Mouse (Mus musculus) urinary bladder, adult 2 months (tissue): ENCODE data around the gene Cecr2. TPM values are rescaled to one million over a fixed set of nuclear protein-coding genes. Genes with fewer than 3 reads are reported as not detected.

Experiments
- DNase-seq: peaks from one replicate; pipeline ENCODE4 v3.0.0; 2022; ENCODE audit warnings: low spot score
- polyA plus RNA-seq: library from polyadenylated mRNA; depleted of rRNA; stranded (reverse); fragments of >200 nt; gene quantifications from 2 replicates; pipeline ENCODE4 v1.2.3, GENCODE M21; 2012

The Cecr2 gene
- polyA plus RNA-seq, 1 experiment, result 2.7 TPM

DNA sequence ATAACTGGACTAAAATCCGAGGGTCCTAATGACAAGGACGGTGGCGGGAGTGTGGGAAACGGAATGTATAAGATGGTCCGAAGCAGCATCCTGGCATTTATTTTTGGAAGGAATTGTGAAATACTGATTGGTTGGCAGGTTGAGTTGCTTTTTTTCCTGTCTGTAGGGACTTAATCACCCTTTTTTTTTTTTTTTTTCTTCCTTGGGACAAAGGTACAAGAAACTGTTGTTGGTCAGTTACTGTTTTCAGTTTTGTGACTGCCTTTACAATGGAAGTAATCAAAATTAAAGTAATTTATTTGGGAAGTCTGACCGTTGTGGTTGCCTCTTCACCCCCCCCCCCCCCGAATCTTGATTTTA lies 1.2 kb downstream of the Cecr2 start:
- no peak for DNase-seq

DNA sequence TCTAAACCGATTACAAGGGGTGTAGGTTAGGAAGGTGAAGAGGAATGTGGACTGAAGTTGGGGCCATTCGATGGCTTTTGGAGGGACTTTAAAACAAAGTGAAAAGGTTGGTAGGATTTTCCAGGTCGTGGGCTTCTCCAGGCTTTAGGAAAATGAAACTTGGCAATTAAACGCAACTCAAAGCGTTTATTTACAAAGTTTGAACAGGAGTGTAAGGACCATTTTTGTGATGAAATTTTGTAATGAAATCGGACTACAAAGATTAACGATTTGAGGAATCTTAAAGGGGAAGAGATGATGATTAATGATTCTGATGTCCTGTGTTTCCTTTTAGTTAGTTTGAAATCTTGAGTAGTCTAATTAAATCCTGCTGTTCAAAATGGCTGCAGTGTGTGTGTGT lies 1.7 kb downstream of the Cecr2 start:
- no peak for DNase-seq

DNA sequence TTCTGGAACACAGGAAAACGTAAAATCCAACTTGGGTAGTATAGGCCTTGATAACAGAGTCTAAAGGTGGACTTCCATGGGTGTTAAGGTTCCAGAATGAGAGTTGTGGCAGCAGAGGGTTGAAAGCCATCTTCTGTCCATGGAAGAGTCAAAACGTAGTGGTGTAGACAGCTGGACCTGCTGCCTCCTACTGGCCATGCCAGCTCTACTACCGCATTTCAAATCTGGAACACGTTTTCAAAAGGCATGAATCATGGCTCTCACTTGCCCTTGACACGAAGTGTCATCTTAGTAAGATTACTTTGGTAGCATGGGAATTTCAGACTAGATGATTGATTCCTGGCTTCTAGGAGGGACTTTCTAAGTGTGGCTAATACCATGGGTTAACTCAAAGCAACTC lies 8.0 kb downstream of the Cecr2 start:
- DNase-seq, result no peak

DNA sequence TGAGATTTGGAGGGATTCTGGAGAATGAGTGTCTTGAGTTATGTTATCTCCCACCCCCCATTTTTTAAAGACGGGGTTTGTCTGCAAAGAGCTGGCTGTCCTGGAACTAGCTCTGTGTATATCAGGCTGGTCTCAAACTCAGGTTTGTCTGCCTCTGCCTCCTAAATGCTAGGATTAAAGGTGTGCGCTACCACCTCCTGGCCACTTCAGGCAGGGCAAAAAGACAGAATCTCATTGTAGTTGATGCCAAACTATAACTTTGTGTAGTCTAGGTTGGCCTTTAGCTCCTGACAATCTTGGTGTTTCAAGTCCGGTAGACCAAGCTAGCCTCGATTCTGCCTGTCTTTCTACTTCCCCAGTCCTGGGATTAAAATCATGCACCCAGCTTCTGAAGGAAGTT lies 8.7 kb downstream of the Cecr2 start:
- no peak for DNase-seq

DNA sequence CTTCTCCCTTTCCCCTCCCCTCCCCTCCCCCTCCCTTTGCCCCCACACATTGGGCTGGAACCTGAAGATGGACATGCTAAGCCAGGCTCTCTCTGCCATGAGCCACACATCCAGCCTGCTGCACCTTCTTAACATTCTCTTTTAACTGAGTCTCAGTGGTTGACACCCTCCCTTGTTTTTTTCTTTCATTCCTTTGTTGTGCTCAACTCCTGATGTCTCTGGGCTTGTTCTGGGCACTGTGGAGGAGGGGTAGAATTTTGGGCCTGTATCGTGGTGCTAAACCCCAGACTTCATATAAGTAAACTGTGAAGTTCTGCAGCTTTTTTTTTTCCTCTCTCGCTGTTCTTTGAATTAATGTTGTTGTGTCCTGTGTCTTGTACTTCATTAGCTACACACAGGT lies 9.8 kb downstream of the Cecr2 start:
- no peak for DNase-seq

DNA sequence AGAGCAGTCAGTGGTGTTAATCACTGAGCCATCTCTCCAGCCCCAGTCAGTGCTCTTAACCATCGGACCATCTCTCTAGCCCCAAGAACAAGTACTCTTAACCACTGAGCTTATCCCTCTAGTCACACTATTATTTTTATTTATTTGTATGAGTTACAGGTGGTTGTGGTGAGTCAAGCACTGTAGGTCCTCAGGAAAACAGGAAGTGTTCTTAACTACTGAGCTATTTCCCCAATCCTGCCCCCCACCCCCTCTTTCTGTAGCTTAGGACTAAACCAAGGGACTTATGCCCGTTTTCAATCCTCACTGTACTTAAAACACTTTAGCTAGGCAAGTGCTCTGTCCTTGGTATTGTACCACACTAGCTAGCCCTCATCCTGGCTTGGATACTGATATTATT lies 17.2 kb downstream of the Cecr2 start:
- no peak for DNase-seq

DNA sequence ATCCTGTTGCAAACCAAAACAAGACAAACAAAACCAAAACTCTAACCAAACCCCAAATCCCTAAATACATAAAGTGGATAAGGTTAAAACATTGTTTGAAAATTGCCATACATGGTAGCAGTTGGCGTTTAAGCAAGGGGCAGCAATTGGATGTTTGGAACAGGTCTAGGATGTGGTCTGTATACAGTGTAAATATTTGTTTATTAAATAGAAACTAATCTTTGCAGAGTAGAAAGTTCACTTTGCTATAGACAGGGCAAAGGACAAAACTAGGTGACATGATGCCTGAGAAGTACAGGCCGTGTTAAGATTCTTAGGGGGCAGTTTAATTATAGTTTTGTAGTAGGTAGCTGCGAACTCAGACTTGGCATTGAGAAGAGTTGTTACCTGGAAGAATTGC lies 18.6 kb downstream of the Cecr2 start:
- DNase-seq, result no peak

DNA sequence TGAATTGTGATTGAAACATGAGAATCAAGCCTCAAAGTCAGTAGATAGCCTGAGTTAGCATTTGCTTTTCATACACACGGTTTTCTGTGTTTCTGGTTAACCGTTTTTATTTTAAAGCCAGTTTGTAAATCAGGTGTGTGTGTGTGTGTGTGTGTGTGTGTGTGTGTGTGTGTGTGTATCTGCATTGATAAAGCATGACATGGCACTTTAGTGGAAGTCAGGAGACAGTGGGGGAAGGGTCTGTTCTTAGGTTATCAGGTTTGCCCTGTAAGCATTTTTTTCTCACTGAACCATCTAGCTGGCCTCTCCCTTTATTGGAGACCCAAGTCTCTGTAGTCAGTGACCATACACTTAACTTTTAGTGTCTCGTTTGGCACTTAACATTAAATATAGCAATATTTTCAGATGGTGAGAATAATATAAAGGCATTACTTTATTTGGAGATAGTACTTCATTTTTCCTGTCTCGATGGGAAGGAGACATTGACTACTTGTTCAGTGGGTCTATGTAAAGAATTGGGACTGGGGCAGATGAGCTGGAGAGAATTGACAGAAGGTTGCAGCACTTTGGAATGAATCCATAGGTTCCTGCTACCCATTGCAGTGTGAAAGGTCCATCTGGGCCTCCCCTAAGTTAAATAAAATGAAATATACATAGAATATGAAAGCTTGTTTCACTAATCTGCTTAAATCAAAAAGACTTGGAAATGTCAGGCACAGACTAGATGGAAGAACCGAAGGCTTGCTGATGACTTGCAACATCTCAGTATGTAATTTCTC lies 20.9 kb downstream of the Cecr2 start:
- no peak for DNase-seq

DNA sequence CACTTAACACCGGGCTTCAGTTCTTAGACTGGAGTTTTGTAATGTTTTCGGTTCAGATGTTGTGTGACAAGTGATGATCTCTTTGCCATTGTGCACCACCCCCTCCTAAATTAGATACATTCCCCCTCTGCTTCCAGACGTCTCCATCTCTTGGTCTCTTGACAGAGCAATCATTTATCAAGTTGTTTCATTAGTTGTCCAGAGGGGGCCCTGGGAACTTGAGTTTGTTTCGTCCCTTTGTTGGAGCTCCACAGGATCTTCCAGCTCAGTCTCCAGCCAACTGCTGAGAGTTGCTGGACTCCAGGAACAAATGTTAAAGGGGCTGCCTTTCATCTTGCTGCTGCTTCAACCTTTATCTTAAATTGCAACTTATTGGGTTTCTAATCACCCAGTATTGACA lies 34.1 kb downstream of the Cecr2 start:
- no peak for DNase-seq

DNA sequence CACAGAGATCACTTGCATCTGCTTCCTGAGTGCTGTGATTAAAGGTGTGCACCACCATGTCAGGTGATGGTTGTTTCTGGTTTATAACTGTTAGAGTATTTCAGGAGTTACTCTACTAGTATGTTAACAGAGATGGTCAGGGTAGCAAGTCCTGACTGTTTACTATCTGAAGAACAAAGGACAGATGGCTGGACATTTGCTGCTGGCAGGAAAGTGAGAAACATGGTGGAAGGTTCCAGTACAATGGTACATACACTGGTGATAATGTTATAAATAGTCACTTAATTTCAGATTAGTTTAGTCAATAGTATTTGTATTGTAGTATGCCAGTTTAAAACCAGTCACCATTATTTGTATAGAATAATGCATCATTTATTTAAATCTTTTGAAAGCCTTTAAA lies 38.2 kb downstream of the Cecr2 start:
- no peak for DNase-seq

DNA sequence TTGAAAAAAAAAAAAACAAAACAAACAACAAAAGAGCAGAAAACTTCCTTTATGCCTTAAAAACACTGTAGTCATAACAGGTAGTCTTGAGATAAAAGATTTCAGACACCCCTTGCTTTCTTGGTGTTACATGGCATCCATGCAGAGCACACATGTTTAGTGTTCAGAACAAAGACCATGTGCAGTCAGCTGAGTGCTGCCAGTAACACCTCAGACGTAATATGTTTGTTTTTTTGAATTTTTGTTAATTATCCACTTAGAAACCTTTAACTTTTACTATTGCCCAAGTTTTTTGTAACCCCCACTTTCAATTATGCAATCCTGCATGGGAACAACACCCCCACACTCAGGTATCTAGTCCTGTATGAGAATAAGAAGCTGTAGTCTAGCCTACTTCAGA lies 42.6 kb downstream of the Cecr2 start:
- DNase-seq, result no peak

DNA sequence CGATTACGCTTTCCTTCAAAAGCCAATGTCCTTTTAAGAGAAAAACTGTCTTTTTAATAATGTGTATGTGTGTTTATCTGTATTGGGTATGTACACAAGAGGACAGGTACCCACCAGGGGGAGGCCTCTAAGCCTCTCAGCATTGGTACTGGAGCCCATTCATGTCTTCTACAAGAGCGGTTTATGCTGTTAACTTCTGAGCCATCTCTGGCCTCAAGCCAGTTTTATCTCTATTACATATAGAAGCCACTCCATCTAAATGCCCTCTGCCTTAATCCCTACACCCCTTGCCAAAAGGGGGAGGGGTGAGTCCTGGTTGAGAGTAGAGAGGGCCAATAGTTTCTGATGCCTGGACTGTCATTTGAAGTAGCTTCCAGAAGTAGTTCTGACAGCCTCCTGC lies 48.6 kb downstream of the Cecr2 start:
- DNase-seq, result no peak

DNA sequence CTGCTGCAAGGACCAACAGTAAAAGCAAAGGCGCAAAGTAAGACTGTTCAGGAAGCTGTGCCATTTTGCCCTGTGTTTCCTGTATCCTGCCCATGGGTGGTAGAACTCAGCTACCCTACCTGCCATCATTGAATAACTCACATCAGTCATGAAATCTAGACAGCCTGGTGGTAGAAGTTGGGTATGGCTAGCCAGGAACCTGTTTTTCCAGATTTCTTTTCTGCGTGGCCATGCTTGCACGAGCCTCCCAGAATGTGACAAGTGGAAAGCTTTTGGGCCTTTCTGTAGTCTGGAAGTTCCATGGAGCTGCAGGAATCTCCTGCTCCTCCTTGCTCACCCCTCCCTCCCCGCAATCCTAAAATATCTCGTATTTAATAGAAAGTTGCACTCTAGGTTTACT lies 49.1 kb downstream of the Cecr2 start:
- DNase-seq, result no peak

DNA sequence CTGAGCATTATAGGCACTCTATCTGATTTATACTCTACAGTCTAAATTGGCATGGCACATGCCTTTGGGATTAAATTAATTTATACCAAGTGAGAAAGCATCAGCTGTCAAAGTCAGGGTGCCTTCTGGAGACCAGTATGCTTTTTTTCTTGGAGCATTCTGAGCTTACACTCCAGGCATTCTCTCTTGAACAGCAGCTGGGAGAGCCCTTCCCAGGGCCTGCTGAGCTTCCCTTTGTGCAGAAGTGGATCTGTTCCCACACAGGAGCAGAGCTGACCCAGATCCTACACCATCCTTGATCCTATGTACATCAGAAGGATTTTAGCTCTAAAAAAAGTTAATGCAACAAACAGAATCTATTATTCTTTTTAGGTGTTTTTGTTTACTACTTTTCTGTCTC lies 49.7 kb downstream of the Cecr2 start:
- no peak for DNase-seq

DNA sequence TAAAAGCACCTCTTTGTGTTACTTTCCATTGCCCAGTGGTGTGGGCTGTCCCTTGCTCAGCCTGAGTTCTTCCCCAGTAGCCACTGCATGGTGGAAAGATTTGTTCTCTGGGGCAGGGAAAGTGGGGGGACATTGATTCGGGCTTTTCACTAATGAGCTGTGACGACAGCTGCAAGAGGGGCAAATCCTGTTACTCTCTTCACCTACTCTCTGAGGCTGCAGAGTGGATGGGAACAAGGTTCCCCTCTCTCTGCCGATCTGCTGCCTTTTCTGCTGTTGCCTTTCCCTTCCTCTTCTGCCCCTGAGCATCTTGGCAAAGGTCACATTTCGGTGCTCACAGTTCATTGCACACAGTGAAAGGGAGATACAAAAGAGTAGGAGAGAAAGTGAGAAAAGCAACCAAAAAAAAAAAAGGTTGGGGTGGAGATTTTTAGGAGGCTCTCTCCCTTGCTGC lies 50.4 kb downstream of the Cecr2 start:
- DNase-seq, result no peak

DNA sequence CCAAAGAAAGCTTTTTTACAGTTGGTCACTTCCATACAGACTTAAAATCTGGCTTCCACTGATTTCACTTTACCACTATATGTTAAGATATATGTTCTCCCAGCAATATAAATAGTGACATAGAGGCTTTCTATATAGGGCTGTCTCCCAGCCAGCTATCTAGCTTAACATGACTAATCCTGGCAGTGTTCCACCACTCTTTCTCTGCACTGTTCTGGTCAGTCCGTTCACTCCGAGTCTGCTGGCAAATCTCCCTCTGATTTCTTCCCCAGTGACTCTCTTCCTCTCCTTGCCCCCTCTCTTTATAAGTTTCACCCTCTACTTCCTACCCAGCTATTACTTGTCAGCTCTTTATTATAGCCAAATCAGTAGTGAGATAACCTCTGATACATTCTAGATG lies 59.8 kb downstream of the Cecr2 start:
- no peak for DNase-seq

DNA sequence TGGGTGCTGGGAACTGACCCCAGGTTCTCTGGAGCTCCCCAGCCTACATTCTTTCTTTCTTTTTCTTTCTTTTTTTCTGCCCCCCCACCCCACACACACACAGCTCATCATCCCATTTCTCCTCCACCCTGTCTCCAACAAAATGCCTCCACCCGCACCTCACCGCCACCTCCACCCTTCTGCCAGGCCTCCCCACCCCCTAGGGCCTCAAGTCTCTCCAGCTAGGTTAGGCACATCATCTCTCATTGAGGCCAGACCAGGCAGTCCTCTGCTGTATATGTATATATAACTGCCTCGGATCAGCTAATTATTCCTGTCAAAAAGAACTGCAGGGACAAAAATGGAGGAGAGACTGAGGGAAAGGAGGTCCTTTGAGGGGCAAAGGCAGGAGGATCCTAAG lies 69.8 kb downstream of the Cecr2 start:
- DNase-seq, result no peak

DNA sequence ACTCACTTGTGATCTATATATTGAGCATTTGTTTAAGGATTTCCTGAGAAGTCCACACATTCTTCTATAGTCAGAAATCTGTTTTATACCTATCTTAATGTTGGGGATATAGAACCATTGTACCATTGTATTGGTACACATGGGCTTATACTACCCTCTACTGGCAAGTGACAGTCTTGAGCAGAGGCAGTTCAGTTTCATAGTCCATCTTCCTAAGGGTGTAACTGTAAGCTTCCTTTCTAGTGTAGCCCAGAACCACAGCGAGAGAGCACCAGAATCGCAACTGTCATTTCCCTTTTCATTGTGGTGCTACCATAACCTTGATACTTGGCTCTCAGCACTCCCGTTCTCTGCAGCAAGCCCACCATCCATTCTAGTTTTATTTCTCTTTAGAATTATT lies 70.4 kb downstream of the Cecr2 start:
- no peak for DNase-seq

DNA sequence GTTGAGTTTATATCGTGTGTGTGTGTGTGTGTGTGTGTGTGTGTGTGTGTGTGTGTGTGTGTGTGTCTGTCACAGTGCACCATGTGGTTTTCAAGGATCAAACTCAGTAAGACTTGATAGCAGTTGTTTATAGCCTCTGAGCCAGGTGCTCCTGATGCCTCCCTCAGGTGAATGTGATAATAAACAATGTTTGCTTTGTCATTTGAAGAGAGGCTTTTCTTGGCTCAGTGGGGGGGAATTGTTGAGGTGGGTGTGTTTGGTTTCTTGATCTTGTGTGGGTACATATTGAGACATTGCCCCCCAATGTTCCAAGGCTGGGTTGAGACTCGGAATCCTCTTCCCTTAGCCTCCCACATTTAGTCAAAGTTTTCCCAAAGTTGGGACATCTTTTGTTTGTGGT lies 77.0 kb downstream of the Cecr2 start:
- DNase-seq, result no peak

DNA sequence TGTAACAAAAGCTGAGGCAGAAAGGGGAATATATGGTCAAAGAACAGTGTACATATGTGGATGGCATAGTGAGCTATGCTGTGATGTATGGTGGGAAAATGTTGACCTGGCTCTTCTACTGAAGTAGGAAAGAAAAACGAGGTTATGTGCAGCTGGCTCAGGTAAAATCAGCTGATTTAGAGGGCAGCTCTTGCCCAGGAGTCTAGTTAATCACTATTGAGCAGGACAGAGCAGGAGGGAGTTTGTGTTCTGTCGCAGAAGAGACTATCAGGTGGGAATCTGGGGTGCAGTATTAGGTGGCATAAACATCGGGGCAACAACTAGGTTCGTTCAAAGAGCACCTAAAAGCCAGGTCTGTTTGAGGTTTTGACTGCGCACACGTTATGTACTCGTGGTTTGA lies 78.1 kb downstream of the Cecr2 start:
- no peak for DNase-seq

DNA sequence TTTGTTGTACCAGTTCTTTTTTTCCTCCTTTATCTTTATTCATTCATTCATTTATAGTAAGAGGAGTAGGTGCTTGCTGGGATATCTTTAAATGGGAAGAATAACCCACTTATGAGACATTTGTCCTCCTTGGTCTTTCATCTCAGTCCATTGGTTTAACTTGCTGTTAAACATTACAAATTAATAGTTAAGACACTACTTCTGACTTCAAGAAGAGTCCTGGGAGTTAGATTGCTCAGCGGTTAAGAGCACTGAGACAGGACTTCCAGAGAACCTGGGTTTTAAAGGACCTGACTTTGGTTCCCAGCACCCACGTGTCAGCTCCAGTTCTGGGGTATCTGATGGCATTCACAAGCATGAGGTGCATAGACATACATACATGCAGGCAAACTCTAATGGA lies 80.2 kb downstream of the Cecr2 start:
- DNase-seq, result no peak

DNA sequence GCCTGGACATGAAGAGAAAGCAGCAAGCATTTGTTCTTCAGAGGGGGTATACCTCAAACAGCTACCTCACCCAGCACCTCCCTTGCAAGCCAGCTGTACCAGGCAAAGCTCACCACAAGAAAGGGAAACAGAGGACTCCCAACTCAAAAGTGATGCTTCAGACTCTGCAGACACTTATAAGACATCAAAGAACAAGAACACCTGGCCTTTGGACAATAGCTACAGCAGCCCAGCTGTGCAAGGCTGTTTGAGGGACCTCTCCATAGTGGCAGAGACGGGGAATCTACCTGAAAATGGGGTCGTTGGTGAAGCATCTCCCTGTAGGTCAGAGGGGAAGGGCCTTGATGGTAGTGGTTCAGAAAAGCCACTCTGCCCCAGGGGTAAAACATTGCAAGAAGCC lies 95.0 kb downstream of the Cecr2 start:
- no peak for DNase-seq

DNA sequence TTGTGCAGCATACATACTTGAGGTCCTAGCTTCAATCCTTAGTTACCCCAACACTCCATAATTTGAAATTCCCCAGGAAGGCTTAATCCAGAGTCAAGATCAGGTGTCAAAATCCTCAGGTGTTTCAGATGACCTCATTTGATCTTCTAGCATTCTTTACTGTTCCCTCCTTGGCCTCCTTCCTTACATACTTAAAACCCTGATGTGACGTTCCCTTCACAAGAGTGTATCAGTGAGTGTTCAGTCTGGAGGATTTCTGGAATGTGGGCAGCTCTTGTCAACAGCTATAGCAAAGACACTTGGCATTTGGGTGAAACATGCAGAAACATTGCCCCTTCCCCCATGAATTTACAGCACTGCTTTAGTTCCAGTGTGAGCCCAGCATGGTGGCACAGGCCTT lies 103.8 kb downstream of the Cecr2 start:
- DNase-seq, result no peak

DNA sequence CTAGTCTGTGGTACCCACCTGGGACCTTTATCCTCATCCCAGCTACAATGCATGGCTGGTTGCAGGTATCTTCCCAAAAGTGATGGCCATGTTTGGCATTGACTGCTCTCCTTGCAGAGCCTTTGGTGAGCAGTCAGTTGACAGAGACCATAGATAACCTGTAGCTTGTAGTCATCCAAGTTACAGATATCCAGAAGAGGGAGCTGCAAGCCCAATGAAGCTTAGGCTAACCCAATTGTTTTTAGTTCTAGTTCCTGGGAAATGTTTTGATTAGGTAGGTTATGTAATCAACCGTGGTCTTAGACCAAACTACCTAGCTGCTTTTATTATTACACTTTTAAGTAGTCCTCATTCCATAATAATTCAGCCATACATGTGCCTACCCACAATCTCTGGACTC lies 105.2 kb downstream of the Cecr2 start:
- DNase-seq, result no peak
